Mouse (Mus musculus) hindbrain, postnatal 0 days (tissue): ENCODE measurements around the gene Dgkh. TPM values are rescaled to one million over a fixed set of nuclear protein-coding genes. Genes with fewer than 3 reads are reported as not detected.
"Not testable (repeated sequence)": the region's sequence is repeated elsewhere in the genome, so short reads cannot be mapped to it uniquely, and the experiment has no call there.

Experiments
- ATAC-seq: fragments of 200-750 bp; cut with Nextera tagmentation; 2 replicates; pipeline ENCODE4 v1.8.0; 2017; ENCODE audit warnings: mild to moderate bottlenecking, moderate TSS enrichment, moderate library complexity
- DNase-seq: peaks from one replicate; pipeline ENCODE4 v3.0.0-alpha.2; 2015; ENCODE audit warnings: low spot score
- H3K27ac ChIP-seq: fragments of 300-500 bp; sonication (generic); 2 replicates; pipeline ENCODE4 v1.5.1; 2014; ENCODE audit warnings: mild to moderate bottlenecking
- H3K27me3 ChIP-seq: fragments of 300-500 bp; sonication (generic); 2 replicates; pipeline ENCODE4 v1.6.1; 2014; ENCODE audit warnings: low read length, mixed read lengths; ENCODE audit not compliant: insufficient read depth
- H3K36me3 ChIP-seq: fragments of 300-500 bp; sonication (generic); 2 replicates; pipeline ENCODE4 v1.6.1; 2014; ENCODE audit warnings: low read length, mixed read lengths; ENCODE audit not compliant: insufficient read depth
- H3K4me1 ChIP-seq: fragments of 300-500 bp; sonication (generic); 2 replicates; pipeline ENCODE4 v1.6.1; 2014; ENCODE audit warnings: antibody characterized with exemption, low read length, mixed read lengths; ENCODE audit not compliant: insufficient read depth
- H3K4me2 ChIP-seq: fragments of 300-500 bp; sonication (generic); 2 replicates; pipeline ENCODE4 v1.6.1; 2014; ENCODE audit warnings: low read depth, mild to moderate bottlenecking, low read length, moderate library complexity, mixed read lengths
- H3K4me3 ChIP-seq: fragments of 300-500 bp; sonication (generic); 2 replicates; pipeline ENCODE4 v1.5.1; 2014; ENCODE audit warnings: low read length
- H3K9ac ChIP-seq: fragments of 300-500 bp; sonication (generic); replicated peaks from 2 replicates; pipeline ENCODE4 v1.6.1; 2014; ENCODE audit warnings: mild to moderate bottlenecking, low read length, moderate library complexity, mixed read lengths
- H3K9me3 ChIP-seq: fragments of 300-500 bp; sonication (generic); 2 replicates; pipeline ENCODE4 v1.6.1; 2016; ENCODE audit warnings: low read length, mixed read lengths
- CTCF ChIP-seq: IDR thresholded peaks from 2 replicates; pipeline ENCODE4 v1.5.1; 2016; ENCODE audit warnings: antibody characterized with exemption, control low read depth, low read depth
- WGBS: fragments of 180-500 bp; shearing (Covaris S2); extraction: QIAGEN DNeasy Blood & Tissue Kit; methylation state at CpG from one replicate; pipeline ENCODE4 v1.1.7; 2014; 5-methylcytosine and 5-hydroxymethylcytosine counted together
- polyA plus RNA-seq: library from polyadenylated mRNA; unstranded; fragments of >200 nt; fragmentation: Nextera tagmentation; extraction: Ambion mirVana; gene quantifications from 2 replicates; pipeline ENCODE4 v1.2.1, GENCODE M21; 2015
- total RNA-seq: library from RNA; depleted of rRNA; stranded (reverse); fragments of >200 nt; gene quantifications from 2 replicates; pipeline ENCODE4 v1.2.3, GENCODE M21; 2014

The Dgkh gene
- total and polyA plus RNA-seq, 2 experiments from 2014 or later: 2.1 to 9.0 TPM

DNA sequence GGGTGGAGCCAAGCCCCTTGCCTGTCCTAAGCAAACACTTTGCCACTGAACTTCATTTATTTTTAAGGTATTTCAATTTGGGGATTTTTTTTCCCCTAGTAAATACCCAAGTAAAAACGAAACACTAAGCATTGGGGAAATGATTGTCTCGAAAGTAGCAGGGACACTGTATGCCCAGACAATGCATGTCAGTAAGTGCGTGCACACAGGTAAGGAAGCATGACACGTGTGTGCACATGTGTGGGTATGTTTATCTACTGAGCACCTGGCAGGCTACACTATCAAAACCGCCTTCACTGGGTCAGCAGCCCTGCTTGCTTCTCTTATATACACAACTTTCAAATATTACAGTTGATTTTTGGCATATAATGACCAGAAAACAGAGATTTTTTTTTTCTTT lies 164.2 kb downstream of the Dgkh start:
- DNase-seq: no peak
- H3K27me3 ChIP-seq: no peaks in the 10 kb centered on the region
- 95% methylated on average over 5 of the region's 5 CpGs for WGBS
- H3K27ac ChIP-seq: no peak overlapping the region
- 0 out of 2 replicates have a peak, but pooled peaks cover 3% of the 10 kb centered on the region for H3K36me3 ChIP-seq
- no peaks in the 10 kb centered on the region for H3K4me1 ChIP-seq
- no peak overlapping the region for H3K4me3 ChIP-seq
- ATAC-seq: no peak
- H3K4me2 ChIP-seq: no peak overlapping the region
- H3K9me3 ChIP-seq: no peaks in the 10 kb centered on the region
- no peak overlapping the region for H3K9ac ChIP-seq
- TF ChIP-seq CTCF: no peak

DNA sequence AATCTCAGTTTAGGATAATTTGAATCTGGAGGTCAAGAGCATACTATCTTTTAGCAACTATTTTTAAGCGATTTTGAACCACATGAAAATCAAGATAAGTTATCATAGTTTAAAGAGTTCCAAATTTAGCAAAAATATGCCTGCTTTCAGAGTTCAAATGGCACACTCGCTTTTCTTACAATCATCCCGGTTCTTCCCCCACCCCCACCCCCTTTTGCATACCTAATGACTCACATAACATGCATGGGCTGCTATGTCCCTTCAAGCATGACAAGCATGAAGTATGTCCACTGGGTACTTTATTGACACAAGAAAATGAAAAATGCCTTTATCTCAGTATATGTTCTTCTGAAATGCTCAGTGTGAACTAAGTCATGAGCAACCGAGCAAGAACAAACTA lies 166.1 kb downstream of the Dgkh start:
- Histone ChIP-seq H3K4me2 (no peak overlapping the region), H3K4me3 (no peak overlapping the region), H3K36me3 (0 out of 2 replicates have a peak, but pooled peaks cover 3% of the 10 kb centered on the region), H3K9ac (no peak overlapping the region), H3K4me1 (no peaks in the 10 kb centered on the region), H3K27ac (no peak overlapping the region), H3K9me3 (no peaks in the 10 kb centered on the region), H3K27me3 (no peaks in the 10 kb centered on the region)
- DNase-seq: no peak
- no peak for TF ChIP-seq CTCF
- 74% methylated on average over 4 of the region's 4 CpGs for WGBS
- no peak for ATAC-seq

DNA sequence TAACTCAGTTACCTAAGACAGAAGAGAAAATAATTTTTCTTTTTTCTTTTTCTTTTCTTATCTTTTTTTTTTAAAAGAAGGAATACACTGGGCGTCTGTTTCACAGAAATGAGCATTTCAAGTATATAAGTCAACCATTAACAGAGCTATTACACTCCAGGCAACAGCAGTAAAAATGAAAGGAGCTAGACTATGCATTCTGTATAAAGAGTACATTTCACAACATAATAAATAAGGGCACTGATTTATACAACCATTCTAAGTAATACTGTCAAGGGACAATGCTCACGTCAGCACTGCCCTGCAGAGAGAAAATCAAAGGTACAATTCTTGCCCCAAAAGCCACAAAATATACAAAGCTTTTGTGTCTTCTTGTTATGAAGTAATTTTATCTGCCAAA lies 168.3 kb downstream of the Dgkh start:
- H3K9ac ChIP-seq: no peak overlapping the region
- 0 out of 2 replicates have a peak, but pooled peaks cover under 1% of the 10 kb centered on the region for H3K36me3 ChIP-seq
- no peaks in the 10 kb centered on the region for H3K9me3 ChIP-seq
- WGBS: 83% methylated on average over 2 of the region's 2 CpGs
- H3K4me1 ChIP-seq: no peaks in the 10 kb centered on the region
- no peak for TF ChIP-seq CTCF
- no peaks in the 10 kb centered on the region for H3K27me3 ChIP-seq
- H3K27ac ChIP-seq: no peak overlapping the region
- ATAC-seq: no peak
- H3K4me3 ChIP-seq: no peak overlapping the region
- no peak overlapping the region for H3K4me2 ChIP-seq
- DNase-seq: no peak

- WGBS: 78% methylated on average over 7 of the region's 7 CpGs
Observed at GRCm38 (mm10) chr14:78563211-78563610, 169.4 kb downstream of the Dgkh start.

GRCm38 (mm10) chr14:78562121-78562520 lies 170.5 kb downstream of the Dgkh start:
- H3K9me3 ChIP-seq: no peaks in the 10 kb centered on the region
- no peak for TF ChIP-seq CTCF
- no peak overlapping the region for H3K9ac ChIP-seq
- H3K4me1 ChIP-seq: no peaks in the 10 kb centered on the region
- H3K27ac ChIP-seq: no peak overlapping the region
- 0 out of 2 replicates have a peak, but pooled peaks cover 5% of the 10 kb centered on the region for H3K36me3 ChIP-seq
- no peaks in the 10 kb centered on the region for H3K27me3 ChIP-seq
- H3K4me3 ChIP-seq: no peak overlapping the region
- DNase-seq: no peak
- 80% methylated on average over 4 of the region's 4 CpGs for WGBS
- H3K4me2 ChIP-seq: no peak overlapping the region
- ATAC-seq: no peak

More at GRCm38 (mm10) chr14:78563211-78563610, 169.4 kb downstream of the Dgkh start:
- Histone ChIP-seq H3K27me3 (no peaks in the 10 kb centered on the region), H3K4me1 (no peaks in the 10 kb centered on the region), H3K27ac (no peak overlapping the region), H3K4me2 (no peak overlapping the region), H3K9ac (no peak overlapping the region), H3K36me3 (0 out of 2 replicates have a peak, but pooled peaks cover 5% of the 10 kb centered on the region), H3K4me3 (no peak overlapping the region), H3K9me3 (no peaks in the 10 kb centered on the region)
- DNase-seq (no peak), ATAC-seq (no peak)
- no peak for TF ChIP-seq CTCF

- Histone ChIP-seq H3K4me3 (no peak overlapping the region), H3K27me3 (no peaks in the 10 kb centered on the region), H3K36me3 (0 out of 2 replicates have a peak, but pooled peaks cover 5% of the 10 kb centered on the region), H3K9me3 (no peaks in the 10 kb centered on the region), H3K9ac (no peak overlapping the region), H3K4me2 (no peak overlapping the region), H3K4me1 (no peaks in the 10 kb centered on the region), H3K27ac (no peak overlapping the region)
- ATAC-seq (no peak), DNase-seq (no peak)
- TF ChIP-seq CTCF: no peak
- WGBS: 92% methylated on average over 8 of the region's 8 CpGs
Observed at GRCm38 (mm10) chr14:78559042-78559441, 173.5 kb downstream of the Dgkh start.

DNA sequence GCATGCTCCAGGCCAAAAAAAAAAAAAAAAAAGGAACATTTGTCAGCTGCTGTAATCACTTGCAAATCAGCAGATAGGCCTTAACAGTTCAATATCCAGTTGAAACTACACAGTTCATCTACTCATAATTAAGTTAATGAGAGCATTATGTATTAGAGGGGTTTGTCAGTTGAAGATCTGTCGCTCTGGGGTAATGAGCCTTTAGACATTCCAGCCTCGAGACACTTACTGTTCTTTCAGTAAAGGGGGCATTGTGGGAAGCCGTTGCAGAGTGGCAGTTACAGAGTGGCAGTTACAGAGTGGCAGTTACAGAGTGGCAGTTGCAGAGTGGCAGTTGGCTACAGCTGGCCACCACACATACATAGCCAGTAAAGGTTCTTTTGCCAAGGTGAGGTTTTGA lies 177.7 kb downstream of the Dgkh start:
- H3K9ac ChIP-seq, H3K36me3 ChIP-seq, H3K27me3 ChIP-seq, H3K4me3 ChIP-seq, H3K9me3 ChIP-seq, H3K27ac ChIP-seq, H3K4me2 ChIP-seq, ATAC-seq, H3K4me1 ChIP-seq, DNase-seq: not testable (repeated sequence)
- 47% methylated on average over 3 of the region's 3 CpGs for WGBS
